Mouse (Mus musculus) c-Kit-positive CD71-negative TER-119-negative erythroid progenitor cells, embryonic 14.5 days (primary cell): ENCODE data around the gene Cyp2s1.
"Not testable (repeated sequence)": the region's sequence is repeated elsewhere in the genome, so short reads cannot be mapped to it uniquely, and the experiment has no call there.

ENCODE experiments used
- DNase-seq: peaks from one replicate; pipeline ENCODE4 v3.0.0-alpha.2; 2013; ENCODE audit warnings: low read depth

Cyp2s1 gene

DNA sequence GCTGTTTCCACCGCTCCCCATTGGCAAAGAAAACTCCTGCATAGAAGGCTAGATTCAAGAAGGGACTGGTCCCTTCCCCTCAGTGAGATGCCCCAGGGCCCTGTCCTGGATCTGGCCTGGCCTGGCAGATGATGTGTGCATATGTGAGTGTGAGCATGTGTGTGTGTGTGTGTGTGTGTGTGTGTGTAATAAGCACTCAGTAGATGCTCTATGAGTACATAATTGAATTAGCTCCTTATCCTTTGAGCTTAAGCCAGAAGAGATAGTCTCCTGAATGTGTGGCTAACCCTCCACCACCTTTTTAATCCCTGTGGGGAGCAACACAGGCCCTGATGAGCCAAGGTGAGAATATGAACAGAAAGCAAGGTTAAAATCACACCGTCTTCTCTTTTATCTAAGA, 5.0 kb downstream of the Cyp2s1 start:
- DNase-seq = no peak

DNA sequence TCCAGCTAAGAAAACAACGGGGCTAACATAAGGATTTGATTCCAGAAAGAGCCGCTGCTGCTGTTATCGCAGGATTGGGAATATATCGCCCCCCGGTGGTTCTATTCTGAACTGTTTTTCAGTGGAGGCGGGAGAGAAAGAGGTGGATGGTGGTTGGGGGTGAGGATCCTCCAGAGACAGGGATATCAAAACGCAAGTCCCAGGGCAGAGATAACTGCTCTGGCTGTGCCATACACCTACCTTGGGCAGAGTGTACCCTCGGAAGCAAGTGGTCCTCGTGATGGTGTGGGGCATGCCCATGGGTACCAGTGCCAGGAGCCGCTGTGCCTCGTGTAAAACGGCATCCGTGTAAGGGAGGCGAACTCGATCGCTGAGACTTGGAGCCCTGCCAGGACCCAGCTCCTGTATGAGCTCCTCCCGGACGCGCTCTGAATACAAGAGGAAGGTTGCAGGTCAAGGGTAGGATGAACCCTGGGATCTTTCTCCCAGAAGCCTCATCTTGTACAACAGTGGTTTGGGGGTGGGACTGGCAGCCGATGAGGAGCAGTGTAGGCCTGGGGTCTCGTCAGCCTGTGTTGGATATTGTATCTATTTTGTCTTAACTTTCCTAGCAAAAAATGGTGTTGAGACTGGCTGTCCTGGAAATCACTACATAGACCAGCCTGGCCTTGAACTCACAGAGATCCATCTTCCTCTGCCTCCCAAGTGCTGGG, 10.9 kb downstream of the Cyp2s1 start:
- DNase-seq = peak; percentile 67

DNA sequence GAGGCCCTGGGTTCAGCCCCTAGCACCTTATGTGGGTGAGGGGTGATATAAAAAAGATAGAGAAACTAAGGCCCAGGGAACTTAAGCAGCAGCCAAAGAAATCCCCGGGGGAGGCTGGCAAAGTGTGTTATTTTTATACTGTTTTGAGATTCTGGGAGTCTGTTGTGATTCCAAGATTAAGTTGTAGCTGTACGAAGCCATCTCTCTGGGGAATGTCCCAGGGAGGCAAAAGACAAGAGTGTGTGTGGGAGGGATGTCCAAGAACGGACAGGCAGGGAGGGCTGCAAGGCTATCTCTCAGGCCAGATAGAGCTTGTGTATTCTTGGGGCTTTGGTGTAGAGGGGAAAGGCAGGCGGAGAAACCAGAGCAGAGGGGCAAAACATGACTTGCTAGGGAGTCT, 11.9 kb downstream of the Cyp2s1 start:
- DNase-seq = no peak

DNA sequence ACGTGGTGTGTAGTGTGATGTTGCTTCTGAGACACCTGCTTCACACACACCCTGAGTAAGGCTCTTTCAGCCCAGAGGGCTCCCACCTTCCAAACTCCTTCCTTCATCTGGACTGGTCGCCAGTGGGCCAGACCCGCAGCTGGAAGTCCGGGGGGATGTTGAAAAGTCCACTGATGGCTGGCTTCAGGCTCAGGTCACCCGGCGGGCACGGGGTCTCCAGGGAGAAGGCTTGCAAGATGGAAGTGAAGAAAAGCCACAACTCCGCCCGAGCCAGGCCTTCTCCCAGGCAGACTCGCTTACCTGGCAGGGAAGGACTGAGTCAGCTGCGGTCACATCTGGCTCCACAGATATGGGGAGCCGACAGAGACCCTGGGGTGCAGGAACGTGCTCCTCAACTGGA, 13.3 kb downstream of the Cyp2s1 start:
- DNase-seq = no peak

DNA sequence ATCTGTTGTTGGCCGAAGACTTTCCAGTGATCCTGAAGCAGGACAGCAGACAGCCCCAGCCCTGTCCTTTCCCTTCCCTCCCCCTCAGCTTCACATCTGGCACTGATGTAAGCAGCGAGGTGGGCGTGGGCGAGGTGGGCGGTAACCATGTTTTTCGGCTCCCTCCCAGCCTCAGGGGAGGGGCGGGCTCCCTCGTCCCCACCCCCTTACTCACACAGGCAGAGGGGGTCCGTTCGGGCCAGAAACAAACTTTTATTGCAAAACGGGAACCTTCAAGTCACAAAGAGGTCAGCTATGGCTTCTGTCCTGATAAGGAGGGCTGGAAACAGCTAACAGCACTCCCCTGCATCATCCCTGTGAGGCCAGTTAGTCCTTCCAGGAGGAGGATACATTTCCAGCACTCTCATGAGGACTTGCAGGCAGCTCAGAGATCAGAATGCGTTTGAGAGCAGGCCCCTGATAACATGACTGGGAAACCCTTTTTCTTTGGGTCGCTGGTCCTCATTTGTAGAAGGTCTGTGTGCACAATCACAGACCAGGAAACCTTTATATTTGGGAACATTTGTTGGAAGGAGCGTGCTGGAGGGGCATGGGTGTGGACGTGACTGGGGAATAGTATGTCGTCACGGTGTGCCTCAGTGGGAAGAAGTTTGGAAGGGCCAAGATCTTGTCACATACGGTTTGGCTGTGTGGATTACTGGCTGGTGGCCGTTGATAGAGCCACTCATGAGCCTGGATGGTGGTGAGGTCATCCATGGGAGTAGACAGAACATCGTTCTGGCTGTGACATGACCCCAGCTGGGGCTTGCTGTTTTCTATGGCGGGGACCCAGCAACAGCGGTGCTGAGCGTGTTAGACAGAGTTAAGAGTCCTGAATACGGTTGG, 14.2 kb downstream of the Cyp2s1 start:
- no peak for DNase-seq

DNA sequence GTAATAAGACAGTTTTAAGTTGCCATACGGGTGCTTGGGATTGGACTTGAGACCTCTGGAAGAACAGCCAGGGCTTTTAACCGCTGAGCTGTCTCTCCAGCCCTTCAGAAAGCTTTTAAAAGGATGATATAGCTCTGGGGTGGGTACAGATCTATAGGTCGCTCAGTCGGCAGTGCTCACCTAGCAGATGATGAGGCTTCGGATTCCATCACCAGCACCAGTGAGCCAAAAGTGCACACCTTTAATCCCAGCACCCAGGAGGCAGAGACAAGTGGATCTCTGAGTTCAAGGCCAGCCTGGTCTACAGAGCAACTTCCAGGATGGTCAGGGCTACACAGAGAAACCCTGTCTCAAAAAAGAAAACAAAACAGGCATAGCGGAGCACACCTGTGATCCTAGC, 15.7 kb downstream of the Cyp2s1 start:
- no peak for DNase-seq

DNA sequence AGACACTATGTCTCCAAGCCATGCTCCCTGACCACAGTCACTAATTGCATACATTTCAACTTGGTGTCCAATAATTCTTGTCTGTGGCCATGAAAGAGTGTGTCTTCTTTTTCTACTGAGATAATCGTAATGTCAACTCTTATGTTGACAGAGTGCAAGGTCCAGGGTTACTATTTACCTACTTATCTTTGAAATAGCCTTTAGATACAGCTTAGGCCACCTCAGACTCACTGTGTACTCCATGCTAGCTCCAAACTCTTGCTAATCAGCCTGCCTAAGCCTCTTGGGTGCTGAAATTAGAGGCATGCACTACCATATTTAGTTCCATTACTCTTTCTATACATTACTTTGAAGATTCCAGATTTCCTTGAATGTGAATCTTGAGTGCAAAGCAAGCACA, 17.3 kb downstream of the Cyp2s1 start:
- no peak for DNase-seq

DNA sequence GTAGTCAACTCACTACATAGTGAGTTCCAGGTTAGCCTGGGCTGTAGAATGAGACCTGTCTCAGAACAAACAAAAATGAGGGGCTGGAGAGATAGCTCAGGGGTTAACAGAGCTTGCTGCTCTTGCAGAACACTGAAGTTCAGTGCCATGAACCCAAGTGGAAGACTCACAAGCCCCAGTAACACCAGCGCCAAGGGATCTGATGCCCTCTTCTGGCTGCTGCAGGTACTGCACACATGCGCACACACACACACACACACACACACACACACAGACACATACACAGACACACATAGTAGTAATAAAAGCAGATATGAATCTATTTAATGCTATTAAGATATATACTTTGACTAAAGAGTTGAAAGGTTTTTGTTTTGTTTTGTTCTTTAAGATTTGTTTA, 18.2 kb downstream of the Cyp2s1 start:
- DNase-seq = no peak

DNA sequence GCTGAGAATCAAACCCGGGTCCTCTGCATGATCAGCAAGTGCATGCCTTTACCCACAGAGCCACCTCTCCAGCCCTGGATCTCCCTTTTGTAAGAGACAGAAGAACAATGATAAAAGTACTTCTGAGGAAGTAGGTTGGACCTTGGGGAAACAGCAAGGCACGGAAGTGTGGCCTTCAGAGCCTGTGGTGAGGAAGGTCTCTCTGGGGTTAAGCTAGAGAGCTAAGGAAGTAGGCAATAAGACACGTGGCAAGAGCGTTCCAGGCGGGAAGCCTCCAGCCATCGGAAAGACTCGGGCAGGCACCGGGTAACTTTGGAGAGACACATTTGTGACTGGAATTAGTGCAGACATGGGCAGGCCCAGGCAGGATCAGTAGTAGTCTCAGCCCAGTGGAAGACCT, 21.9 kb downstream of the Cyp2s1 start:
- DNase-seq = no peak

DNA sequence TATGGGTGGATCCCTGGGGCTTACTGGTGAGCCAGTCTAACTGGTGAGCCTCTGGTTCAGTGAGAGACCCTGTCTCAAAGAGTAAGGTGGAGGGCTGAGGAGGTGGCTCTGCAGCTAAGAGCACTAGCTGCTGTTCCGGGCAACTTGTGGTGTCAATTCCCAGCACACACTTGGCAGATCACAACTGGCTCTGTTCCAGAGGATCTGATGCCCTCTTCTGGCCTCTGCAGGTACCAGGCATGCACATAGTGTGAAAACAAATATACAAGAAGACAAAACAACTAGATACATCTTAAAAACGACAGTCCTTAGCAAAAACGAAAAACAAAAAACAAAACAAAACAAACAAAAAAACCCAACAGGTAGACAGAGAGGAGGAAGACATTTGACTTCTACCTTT, 23.0 kb downstream of the Cyp2s1 start:
- DNase-seq = no peak

DNA sequence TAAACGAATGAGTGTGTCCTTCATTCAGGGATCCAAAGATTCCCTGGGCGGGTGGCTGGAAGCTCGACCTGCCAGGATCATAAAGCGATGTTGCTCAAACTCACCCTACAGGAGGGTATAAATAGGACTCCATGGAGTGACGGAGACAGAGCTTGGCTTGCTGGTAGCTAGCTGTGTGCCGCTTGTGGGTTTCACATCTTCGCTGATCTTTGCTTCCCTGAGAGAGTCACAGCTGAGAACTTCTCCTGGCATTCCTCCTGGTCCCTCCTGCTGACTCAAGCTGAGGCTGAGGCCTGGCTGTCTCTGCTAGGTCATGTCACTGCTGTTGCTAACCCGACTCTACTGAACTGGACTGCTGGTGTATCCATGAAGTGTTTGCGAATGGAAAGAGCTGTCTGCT, 23.7 kb downstream of the Cyp2s1 start:
- DNase-seq = not testable (repeated sequence)

DNA sequence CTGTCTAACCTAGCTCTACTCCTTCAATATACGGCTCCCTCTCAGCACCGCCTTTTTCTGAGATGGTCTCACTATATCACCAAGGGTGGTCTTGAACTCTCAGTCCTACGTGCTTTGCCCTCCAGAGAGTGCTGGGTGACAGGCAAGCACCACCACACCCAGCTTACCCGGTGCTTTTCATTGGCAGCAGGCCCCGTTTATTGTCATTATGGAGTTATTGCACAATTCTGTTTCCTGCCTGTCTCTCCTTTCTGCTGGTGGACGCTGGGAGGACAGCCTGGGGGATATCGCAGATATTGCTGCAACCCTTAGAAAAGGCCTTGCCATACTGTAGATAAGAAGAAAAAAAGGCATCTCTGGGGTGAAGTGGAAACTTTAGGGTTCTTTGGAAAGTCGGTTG, 26.1 kb downstream of the Cyp2s1 start:
- no peak for DNase-seq

DNA sequence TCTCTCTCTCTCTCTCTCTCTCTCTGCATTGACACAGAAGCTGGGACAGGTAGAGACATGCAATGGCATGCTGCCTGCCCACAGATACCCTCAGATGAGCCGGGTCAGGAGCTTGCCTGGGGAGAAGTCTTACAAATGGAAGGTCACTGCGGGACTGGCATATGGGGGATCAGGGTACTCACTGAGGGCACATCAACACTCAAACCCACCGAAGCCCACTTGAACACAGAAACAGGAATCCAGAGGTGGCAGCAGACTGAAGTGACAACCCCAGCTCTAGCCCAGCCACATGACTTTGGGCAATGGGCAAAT, 27.6 kb downstream of the Cyp2s1 start:
- DNase-seq = no peak

DNA sequence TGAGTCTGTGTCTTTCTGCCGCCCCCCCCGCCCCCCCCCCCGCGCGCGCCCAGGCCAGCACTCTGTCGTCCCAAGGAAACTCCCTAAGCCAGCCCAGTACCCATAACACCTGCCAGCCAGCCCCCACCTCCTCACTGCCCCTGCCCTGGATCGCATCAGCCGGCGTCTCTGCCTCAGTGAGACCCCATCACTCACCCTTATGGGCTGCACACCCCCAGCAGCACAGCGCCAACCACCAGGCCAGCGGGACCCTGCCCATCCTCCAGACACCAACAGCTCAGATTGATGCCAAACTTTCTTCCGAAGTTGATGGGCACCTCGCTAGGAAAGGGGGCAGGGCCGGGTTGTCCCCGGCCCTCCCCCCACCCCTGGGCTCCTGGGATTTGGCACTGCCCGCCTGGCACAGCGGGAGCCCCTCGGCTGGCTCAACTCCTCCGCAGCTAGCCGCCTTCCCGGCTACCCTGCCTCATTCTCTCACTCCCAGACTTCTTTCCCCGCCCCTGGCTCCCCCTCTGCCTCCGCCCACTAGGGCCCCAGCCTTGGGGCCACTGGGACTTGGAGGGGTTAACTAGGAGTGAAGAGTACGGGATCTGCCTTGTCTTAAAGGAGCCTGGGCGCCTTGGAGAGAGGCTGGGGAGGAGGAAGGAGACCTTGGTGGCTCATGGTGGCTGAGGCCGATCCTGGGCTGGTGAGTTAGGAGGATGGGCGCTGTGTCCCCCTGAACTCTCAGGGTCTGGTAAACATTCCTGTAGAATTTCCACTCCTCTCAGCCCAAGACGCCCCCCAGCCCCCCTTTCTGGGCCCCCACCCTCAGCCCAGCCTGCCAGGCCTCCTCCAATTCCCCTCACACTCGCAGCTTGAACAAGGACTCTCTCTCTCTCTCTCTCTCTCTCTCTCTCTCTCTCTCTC, 28.2 kb downstream of the Cyp2s1 start, which contains the start of gene Axl:
Gene Axl (minus strand): TSS at position 486 of the 909 bp plus-strand sequence.
- no peak for DNase-seq

DNA sequence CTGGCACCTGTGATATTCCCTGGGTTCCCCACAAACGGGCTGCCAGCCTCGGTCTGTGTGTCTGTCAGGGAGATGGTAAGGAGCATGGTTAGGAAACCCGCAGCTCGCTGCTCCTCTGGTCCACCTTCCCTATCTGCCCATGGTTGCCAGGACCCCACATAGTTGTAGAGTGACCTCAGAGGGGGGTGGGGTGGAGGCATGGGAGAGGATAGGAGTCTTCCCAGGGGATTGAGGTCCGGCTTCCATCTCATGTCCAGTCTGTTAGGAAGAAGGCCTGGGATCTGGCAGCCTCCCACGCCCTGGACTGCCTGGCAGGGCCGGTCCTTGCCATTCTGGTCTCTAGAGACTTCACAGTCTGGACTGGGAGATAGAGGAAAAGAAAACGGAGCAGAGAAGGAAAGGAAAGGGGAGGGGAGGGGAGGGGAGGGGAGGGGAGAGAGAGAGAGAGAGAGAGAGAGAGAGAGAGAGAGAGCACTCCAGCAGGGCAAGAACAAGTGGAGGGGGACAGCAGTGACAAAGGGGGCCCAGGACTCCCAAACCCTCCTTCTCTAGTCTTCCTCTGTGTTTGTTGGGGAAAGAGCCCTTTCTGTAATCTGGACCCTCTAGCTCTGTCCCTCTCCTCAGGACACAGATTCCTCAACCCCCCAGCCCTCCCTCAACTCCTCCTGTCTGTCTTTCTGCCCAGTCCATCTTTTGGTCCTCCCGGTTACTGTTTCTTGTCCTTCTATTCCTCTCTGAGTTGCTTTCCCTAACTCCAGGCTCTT, 29.1 kb downstream of the Cyp2s1 start:
- no peak for DNase-seq

DNA sequence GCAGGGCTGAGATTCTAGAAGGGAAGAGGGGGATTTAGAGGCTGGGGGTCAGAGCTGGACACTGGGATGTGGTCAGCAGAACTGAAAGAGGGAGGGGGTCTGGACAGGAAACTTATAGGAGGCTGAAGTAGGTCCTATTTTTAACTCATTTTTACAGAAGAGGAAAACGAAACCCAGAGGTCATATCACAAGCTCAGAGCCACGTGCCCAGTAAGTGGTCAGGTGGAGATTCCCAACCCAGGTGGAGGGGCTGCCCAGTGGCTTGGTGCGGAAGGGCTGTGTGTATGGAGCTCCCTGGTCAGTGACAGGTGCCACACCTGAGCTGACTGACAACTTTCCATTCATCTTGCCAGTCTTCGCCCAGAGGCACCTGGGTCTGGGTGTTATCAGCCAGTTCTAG, 29.7 kb downstream of the Cyp2s1 start:
- no peak for DNase-seq

DNA sequence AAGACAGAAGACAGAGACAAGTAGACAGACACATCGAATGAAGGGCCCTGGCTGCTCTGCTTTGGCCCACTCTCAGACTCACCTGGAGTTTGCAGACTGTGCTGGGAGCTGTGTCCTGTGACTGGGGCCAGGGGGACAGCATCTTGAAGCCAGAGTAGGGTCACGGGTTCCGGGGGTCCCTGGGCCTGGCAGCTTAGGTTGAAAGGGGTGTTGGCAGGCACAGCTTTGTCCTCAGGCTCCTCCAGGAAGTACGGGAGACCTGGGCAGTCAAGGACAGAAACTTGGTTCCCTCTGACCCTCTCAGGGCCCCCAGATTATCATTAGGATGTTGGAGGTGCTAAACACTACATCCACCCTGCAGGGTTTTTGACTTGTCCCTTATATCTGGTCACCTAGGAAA, 31.0 kb downstream of the Cyp2s1 start:
- DNase-seq = no peak

DNA sequence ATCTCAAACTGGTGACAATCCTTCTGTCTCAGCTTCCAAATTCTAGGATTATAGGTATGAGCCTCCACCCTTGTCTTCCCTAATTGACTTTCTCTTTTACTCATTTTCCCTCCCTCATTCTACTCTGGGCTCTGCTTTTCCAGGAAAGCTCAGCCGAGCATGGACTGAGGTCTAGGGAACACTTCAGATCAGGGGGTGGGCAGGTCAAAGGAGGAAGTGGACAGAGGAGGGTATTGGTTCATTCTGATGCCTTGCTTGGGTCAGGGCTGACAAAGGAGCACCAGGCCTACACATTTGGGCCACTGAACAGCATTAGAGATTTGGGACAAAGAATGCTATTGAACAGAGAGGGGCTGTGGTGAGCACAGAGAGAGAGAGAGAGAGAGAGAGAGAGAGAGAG, 31.9 kb downstream of the Cyp2s1 start:
- no peak for DNase-seq

DNA sequence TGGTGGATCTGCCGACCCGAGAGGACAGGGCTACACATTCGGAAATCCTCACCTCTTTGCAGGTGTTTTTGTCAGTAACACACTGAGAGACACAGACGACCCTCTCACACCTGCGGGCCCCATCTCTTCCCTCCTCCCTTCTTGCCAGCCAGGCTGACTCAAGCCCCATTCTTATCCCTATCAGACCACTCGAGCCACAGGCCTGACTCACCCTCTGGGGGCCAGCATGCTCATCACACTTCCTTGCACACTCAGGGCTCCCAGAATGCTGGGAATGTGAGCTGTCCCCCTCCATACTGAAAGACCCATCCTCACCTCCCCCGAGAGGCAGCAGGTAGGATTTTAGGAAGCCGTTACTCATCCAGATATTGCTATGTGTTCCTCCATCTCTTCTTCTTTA, 33.0 kb downstream of the Cyp2s1 start:
- no peak for DNase-seq

DNA sequence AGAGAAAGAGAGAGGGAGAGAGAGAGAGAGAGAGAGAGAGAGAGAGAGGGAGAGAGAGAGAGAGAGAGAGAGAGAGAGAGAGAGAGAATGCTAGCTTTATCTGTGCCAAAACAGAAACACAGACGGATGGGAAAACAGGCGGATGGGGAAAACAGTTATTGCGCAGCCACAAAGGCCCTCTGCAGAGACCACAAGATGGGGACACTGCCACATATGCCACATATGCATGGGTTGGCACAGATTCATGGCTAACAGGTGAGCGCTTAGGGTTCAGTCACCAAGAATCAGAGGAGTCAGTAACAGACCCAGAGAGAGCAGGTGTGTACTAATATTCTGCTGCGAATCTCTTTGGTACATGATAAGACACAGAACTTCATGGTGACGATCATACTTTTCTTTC, 34.0 kb downstream of the Cyp2s1 start:
- no peak for DNase-seq

DNA sequence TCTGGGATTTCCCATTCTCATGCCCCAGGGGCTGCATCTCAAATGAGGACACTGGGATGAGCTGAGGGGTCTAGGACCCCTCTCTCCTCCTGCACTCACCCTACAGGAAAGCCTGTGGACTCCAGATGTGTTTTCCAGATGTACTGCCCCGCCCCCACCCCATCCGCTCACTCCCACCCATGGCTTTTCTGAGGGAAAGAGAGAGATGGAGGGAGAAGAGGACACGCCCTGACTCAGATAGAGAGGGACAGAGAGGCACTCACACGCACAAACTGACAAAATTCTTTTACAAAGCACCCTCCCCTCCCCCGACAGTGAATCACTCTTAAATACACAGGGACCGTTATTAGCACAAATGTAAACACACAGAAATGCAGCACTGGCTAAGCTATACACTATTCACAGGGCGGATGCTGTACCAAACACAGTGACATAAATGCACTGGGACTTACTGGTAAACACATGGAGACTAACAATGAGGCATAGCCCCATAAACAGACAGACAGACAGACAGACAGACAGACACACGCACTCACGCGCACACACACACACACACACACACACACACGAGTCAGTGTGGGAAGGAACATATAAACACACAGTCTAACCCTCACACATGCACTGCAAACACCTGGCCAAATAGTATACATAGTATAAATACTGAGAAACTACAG, 34.6 kb downstream of the Cyp2s1 start:
- no peak for DNase-seq
